Mouse (Mus musculus) thymus, postnatal 0 days (tissue): ENCODE results near the gene Fbp2. TPM values are rescaled to one million over a fixed set of nuclear protein-coding genes. Genes with fewer than 3 reads are reported as not detected.

Experiments
- DNase-seq: peaks from one replicate; pipeline ENCODE4 v3.0.0-alpha.2; 2015; ENCODE audit warnings: low spot score
- polyA plus RNA-seq: library from polyadenylated mRNA; unstranded; fragments of >200 nt; fragmentation: Nextera tagmentation; extraction: Ambion mirVana; gene quantifications from 2 replicates; pipeline ENCODE4 v1.2.1, GENCODE M21; 2015

The Fbp2 gene
- 0.40 and 0.42 TPM in 2 replicates for polyA plus RNA-seq

- no peak for DNase-seq
Observed at GRCm38 (mm10) chr13:62857941-62858915, at the start of gene Fbp2. TSS of gene Fbp2 (minus strand) at chr13:62858422.

DNA sequence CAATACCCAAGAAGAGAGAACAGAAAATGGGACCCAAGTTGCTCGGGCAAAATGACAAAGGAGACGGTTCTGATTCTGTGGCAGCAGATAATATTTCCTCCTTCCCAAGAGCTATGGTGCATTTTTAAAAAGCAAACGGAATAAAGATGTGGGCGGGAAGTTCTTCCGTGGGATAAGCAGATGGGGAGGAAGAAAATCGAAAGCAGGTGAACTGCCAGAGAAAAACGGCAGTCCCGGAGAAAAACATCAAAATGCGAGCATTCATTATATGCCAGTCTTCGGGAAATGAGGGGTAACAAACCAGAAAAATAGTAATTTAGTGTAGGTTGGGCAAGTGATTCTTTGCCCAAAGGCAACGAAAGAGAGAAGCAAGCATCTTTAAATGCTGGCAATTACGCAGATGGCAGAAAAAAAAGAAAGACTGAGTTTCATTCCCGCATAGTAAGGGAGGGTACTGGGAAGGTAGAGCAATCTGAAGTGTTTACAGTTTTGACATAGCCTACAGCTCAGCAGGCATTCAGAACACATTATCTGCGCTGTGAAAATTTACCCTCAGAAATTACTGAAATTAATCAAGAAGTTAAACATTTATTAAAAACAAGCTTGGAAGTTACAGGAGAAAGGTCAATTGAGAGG, 49.4 kb upstream of the Fbp2 start:
- DNase-seq: no peak

DNA sequence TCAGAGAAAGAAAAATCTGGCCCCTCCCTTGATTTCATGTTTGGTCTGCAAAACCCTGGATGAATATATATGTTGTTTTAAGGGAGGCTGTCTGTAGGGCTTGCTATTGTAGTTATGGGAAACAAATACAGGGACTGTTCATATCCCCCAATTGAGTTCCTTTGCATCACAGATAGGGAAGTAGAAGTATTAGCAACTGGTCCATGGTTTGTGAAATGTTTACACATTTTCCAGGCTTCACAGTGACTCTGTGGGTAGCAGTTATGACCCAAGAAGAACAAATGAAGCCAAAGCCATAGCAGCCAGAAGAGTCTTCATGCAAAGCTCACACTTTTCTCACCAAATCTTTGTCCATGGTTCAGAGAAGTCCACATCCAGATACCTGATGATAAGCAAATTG, 42.9 kb upstream of the Fbp2 start:
- no peak for DNase-seq

DNA sequence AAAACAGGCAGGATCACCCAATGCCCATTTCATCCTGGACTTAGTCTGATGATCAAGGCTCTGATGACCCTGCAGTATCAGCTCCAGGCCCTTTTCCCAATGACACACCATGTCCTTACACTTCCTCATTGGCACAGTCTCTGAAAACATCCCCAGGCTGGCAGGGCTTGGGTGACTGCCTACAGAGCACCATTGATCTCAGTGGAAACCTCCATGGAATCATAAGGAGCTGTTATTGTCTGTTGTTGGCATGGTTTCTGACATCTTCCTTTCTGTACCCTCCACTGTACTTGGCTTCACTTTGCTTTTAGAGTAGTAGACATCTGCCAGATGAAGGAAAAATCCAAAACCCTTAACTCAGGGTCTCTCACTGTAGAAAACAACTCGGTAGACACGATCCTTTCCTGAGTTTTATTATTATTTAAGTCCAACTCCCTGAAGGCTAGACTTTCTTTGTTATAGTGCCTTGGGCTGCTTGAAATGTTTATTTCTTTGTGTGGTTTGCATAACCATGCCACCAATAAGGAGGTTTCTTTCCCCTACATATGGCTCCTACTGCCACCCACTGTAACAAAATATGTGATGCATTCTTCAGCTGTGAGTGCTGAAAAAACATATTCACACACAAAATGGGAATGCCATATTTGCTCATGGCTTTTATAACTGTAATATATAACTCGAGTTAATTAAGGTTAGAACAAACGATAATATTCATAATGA, 39.9 kb upstream of the Fbp2 start:
- no peak for DNase-seq

DNA sequence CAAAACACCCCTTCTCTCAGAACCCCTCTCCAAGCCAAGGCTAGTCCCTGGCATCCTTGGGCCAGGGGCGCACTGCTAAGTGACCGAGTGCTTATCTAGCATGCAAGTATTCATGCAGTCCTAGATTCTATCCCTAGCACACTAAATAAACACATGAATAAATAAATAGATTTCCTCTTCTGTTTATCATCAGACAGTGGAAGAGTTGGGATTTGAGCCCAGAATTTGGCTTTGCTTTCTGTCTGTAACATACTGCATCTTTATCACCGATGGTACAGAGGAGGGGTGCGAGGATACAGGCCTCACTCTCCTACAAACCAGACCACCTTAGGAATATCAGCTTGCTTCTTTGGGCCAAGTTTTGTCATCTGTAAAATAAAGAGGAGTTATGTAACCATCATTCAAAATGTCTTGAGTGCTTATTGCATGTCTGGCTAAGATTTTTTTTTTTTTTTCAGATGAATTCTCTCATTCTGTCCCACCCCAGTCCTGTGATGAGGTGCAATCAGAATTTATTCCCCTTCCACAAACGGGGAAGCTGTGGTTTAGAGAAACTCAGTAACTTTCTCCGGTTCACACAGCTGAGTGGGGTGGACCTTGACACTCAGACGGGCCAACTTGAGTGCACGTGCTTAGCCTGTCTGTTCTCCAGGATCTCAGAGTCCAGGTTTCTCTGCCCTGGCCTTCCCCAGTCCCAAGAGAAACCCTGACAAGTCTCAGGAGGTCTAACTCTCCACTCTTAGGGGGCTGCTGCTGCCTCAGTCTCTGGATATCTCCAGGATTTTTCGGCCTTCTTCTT, 35.0 kb upstream of the Fbp2 start:
- DNase-seq: no peak

GRCm38 (mm10) chr13:62889311-62889710, 31.1 kb upstream of the Fbp2 start:
- DNase-seq: no peak

DNA sequence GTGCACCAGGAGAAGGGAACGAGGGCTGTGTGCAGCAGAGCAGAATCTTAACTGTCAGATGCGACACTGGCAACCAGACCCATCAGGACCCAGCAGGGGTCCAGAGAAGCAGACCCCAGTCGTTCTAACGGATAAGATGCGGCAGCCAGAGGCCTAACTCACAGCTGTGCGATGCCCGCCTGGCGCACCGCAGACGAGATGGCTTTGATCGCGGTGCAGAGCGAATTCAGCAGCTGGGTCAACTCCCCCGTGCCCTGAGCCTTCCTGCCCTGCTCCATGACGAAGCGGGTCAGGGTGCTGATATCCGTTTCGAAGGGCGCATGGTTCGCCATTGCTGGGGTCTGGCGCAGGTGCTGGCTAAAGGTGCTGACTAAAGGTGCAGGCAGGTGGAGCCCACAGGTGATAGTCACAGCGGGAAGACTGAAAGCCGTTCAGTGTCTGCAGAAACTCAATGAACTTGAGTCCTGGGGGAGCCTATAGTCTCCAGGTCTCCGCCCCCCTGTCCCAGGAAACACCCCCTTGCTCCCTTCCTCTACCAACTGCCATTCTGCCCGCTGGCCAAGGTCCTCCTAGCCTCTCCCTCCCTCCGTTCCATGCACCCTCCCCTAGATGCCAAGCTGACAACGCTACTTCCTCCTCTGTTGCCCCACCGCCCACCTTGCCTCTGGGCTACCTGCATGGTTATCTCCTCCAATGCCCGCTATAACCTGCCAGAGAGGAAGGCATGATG, 29.7 kb upstream of the Fbp2 start, which contains the start of gene Fbp1:
Fbp1 (minus strand) TSS at position 571 of the 730 bp plus-strand sequence.
- DNase-seq: peak; percentile 72

- DNase-seq: no peak
Observed at GRCm38 (mm10) chr13:62884536-62884935, 26.3 kb upstream of the Fbp2 start.

DNA sequence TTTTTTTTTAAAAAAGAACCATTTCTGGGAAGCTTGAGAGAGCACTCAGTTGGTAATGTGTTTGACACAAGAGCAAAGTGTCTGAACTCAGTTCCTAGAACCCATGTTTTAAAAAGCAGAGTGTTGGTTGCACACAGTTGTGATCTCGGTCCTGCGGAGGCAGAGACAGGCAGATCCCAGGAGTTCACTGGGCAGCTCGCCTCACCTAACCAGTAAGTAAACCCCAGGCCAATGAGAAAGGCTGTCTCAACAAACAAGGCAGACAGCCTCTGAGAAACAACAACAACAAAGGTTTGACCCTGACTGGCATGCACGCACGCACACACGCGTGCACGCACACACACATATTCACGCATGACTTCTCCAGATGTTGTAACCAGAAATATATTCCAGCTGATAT, 25.7 kb upstream of the Fbp2 start:
- no peak for DNase-seq

DNA sequence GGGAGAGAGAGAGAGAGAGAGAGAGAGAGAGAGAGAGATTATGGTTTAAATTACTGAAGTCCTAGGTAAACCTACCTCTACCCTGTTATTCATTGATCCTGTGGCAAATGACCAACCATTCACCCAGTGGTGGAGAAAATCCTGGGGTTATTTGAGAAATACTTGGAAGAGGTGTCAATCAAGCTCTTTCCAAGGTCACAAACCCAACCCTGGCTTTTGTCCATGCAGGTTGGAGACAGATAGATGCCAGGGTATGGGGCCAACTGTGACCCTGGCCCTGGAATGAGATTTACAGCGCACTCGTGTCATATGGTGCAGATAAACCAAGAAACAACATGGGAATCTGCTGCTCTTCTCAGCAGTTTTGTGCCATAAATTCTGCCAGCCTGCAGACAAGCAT, 25.2 kb upstream of the Fbp2 start:
- no peak for DNase-seq

GRCm38 (mm10) chr13:62882856-62883255, 24.6 kb upstream of the Fbp2 start:
- no peak for DNase-seq

DNA sequence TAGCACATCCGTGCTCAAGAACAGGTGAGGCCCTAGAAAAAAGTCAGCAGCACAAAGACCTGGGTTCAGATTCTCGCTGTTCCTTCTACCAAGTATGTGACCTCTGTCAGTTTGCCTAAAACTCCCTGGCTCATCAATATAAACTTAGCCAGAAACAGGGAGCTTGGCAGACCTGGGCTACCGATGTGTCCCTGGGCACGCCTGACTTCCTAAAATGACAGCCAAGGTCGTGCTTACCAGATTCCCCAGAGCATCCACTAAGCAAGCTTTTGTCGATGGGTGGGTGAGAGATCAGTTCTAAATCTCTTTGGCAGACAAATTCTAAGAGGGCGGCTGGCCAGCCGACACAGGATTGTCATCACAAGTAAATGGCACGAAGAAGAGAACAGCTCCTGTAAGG, 23.1 kb upstream of the Fbp2 start:
- DNase-seq: no peak

- peak; percentile 85 for DNase-seq
Observed at GRCm38 (mm10) chr13:62879831-62880615, 21.8 kb upstream of the Fbp2 start.

GRCm38 (mm10) chr13:62879411-62879810, 21.2 kb upstream of the Fbp2 start:
- DNase-seq: no peak

DNA sequence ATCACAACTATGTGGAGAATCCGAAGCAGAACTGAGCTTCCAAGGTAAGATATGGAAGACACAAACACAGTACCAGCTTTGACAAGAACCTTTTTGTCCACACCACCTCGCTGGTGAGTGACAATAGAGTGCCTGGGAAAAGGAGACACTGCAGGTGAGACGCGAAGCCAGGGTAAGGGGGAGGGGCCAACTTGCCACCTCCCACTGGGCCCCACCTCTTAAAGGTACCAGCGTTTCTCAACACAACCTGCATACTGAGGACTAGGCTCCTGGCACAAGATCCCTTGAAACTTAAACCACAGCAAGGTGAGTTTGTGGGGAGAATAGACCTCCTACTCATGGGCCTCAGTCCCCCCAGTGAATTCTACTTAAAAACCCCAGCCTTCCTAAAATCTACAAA, 19.0 kb upstream of the Fbp2 start:
- no peak for DNase-seq

DNA sequence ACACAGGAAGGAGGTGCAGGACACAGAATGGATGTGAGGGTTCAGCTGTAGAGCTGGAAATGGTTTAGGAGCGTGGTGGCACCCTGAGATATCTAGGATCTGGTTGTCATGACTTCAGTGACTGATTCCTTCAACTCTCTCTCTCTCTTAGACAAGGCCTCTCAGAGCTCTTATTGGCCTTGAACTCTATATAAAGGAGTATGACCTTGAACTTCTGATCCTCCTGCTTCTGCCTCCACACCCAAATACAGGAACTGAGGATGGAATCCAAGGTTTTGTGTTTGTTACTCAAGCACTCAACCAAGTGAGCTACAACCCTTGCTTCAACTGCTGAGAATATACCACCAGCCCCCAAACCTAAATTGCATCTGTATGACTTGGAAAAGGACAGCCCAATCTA, 17.9 kb upstream of the Fbp2 start:
- no peak for DNase-seq

- DNase-seq: no peak
Observed at GRCm38 (mm10) chr13:62872252-62872651, 14.0 kb upstream of the Fbp2 start.

DNA sequence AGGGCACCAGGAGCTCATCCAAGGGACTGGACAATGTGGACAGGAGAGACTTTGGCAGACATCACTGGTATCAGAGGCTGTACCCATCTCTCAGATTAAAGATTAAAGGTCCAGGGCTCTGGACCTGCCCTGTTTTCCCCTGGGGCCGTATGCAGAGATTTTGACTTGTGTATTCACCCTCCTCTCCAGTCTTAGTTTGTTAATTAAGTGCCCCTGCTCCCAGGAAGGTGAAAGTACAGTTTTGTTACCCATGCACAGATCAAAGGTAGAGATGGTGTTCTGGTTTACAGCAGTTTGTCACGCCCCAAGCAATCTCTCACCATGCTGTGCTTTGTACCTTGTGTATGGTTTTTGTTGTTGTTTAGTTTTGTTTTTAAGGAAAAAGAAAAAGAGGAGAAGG, 12.4 kb upstream of the Fbp2 start:
- DNase-seq: no peak

GRCm38 (mm10) chr13:62866817-62867216, 8.6 kb upstream of the Fbp2 start:
- DNase-seq: no peak
